Mouse (Mus musculus) kidney, postnatal 36 days (tissue): Measurements from ENCODE around the gene Ptpn13.

Source experiments
- DNase-seq, 2 experiments: peaks; one replicate each; pipeline ENCODE4 v3.0.0; 2021 to 2022; ENCODE audit warnings: mixed read lengths in 2 of 2

Ptpn13 gene

GRCm38 (mm10) chr5:103458959-103459675 lies 34.1 kb downstream of the Ptpn13 start:
- peak in 1 of 2 experiments; percentile 23 for DNase-seq

GRCm38 (mm10) chr5:103460903-103461302 lies 35.9 kb downstream of the Ptpn13 start:
- DNase-seq = no peak

GRCm38 (mm10) chr5:103463661-103464219 lies 38.7 kb downstream of the Ptpn13 start:
- no peak for DNase-seq

GRCm38 (mm10) chr5:103464329-103464728 lies 39.3 kb downstream of the Ptpn13 start:
- no peak for DNase-seq

GRCm38 (mm10) chr5:103464771-103465170 lies 39.8 kb downstream of the Ptpn13 start:
- DNase-seq = peak in 1 of 2 experiments; percentile 30

- no peak for DNase-seq
Measured at GRCm38 (mm10) chr5:103472670-103473069, 47.7 kb downstream of the Ptpn13 start.

GRCm38 (mm10) chr5:103473467-103474096 lies 48.6 kb downstream of the Ptpn13 start:
- DNase-seq = no peak

GRCm38 (mm10) chr5:103474259-103474658 lies 49.3 kb downstream of the Ptpn13 start:
- DNase-seq = no peak

- DNase-seq = no peak
Measured at GRCm38 (mm10) chr5:103475503-103475902, 50.5 kb downstream of the Ptpn13 start.

- no peak for DNase-seq
Measured at GRCm38 (mm10) chr5:103479503-103479902, 54.5 kb downstream of the Ptpn13 start.

GRCm38 (mm10) chr5:103481222-103481621 lies 56.2 kb downstream of the Ptpn13 start:
- no peak for DNase-seq

- DNase-seq = no peak
Measured at GRCm38 (mm10) chr5:103487001-103487400, 62.0 kb downstream of the Ptpn13 start.

- no peak for DNase-seq
Measured at GRCm38 (mm10) chr5:103490964-103491363, 66.0 kb downstream of the Ptpn13 start.

GRCm38 (mm10) chr5:103491788-103492187 lies 66.8 kb downstream of the Ptpn13 start:
- no peak for DNase-seq

- no peak for DNase-seq
Measured at GRCm38 (mm10) chr5:103497061-103497460, 72.1 kb downstream of the Ptpn13 start.

- DNase-seq = no peak
Measured at GRCm38 (mm10) chr5:103497480-103497879, 72.5 kb downstream of the Ptpn13 start.

- DNase-seq = no peak
Measured at GRCm38 (mm10) chr5:103499305-103499704, 74.3 kb downstream of the Ptpn13 start.

GRCm38 (mm10) chr5:103501076-103501475 lies 76.1 kb downstream of the Ptpn13 start:
- no peak for DNase-seq

GRCm38 (mm10) chr5:103501839-103502238 lies 76.8 kb downstream of the Ptpn13 start:
- no peak for DNase-seq

- DNase-seq = no peak
Measured at GRCm38 (mm10) chr5:103513162-103513561, 88.2 kb downstream of the Ptpn13 start.

- DNase-seq = no peak
Measured at GRCm38 (mm10) chr5:103514441-103514840, 89.4 kb downstream of the Ptpn13 start.

- no peak for DNase-seq
Measured at GRCm38 (mm10) chr5:103515876-103516275, 90.9 kb downstream of the Ptpn13 start.

GRCm38 (mm10) chr5:103516555-103516954 lies 91.6 kb downstream of the Ptpn13 start:
- no peak for DNase-seq

GRCm38 (mm10) chr5:103517641-103518040 lies 92.6 kb downstream of the Ptpn13 start:
- peak in 1 of 2 experiments; percentile 49 for DNase-seq
